Mouse (Mus musculus) brown adipose tissue, adult 24 weeks (tissue): ENCODE data around the gene Trrap. TPM values are rescaled to one million over a fixed set of nuclear protein-coding genes. Genes with fewer than 3 reads are reported as not detected.
A peak's percentile ranks its signal among the peaks of the same experiment; 100 is the strongest.

Source experiments
- H3K27ac ChIP-seq: fragments of 200-500 bp; replicated peaks from 2 replicates; pipeline ENCODE4 v1.5.1; 2012; ENCODE audit warnings: low read depth, mild to moderate bottlenecking, low read length
- H3K4me1 ChIP-seq: fragments of 200-500 bp; 2 replicates; pipeline ENCODE4 v1.6.1; 2012; ENCODE audit warnings: low read length, mixed read lengths; ENCODE audit not compliant: control insufficient read depth, insufficient read depth, insufficient read length
- H3K4me3 ChIP-seq: fragments of 200-500 bp; 2 replicates; pipeline ENCODE4 v1.5.1; 2012; ENCODE audit warnings: low read depth, mild to moderate bottlenecking, low read length, moderate library complexity; ENCODE audit not compliant: insufficient read depth
- polyA plus RNA-seq: library from polyadenylated mRNA; stranded (reverse); fragments of >200 nt; gene quantifications from 2 replicates; pipeline ENCODE4 v1.2.4, GENCODE M21; 2012; ENCODE audit not compliant: missing spikeins, insufficient read depth, insufficient read length

The Trrap gene
- polyA plus RNA-seq, 1 experiment, result 12.9 TPM

GRCm38 (mm10) chr5:144761161-144761868, 6.2 kb upstream of the Trrap start, which contains the start of gene Tmem130:
Gene Tmem130 (minus strand): TSS chr5:144761818.
- H3K4me3 ChIP-seq, result no peak within 1 kb of the TSS
- no peak within 1 kb of the TSS for H3K27ac ChIP-seq
- H3K4me1 ChIP-seq, result no peaks in the 10 kb centered on the region

GRCm38 (mm10) chr5:144766026-144766425, 1.5 kb upstream of the Trrap start:
- H3K27ac ChIP-seq, result no peak overlapping the region

GRCm38 (mm10) chr5:144766646-144767045, 886 bp upstream of the Trrap start:
- Histone ChIP-seq H3K4me3 (no peak overlapping the region), H3K27ac (no peak overlapping the region), H3K4me1 (peaks cover 2% of the 10 kb centered on the region; the same call in 1 of the 2 replicates)

More at GRCm38 (mm10) chr5:144766026-144766425, 1.5 kb upstream of the Trrap start:
- peaks cover 2% of the 10 kb centered on the region; the same call in 1 of the 2 replicates for H3K4me1 ChIP-seq
- H3K4me3 ChIP-seq, result no peak overlapping the region

- H3K4me1 ChIP-seq, result peaks cover 2% of the 10 kb centered on the region; the same call in 1 of the 2 replicates
- peak overlapping the region; percentile 96 for H3K4me3 ChIP-seq
Measured at GRCm38 (mm10) chr5:144767911-144768841, 644 bp downstream of the Trrap start.

GRCm38 (mm10) chr5:144769067-144769482, 1.5 kb downstream of the Trrap start:
- Histone ChIP-seq H3K27ac (no peak overlapping the region), H3K4me1 (peaks cover 2% of the 10 kb centered on the region; the same call in 1 of the 2 replicates), H3K4me3 (peak overlapping the region; percentile 96)

More at GRCm38 (mm10) chr5:144767911-144768841, 644 bp downstream of the Trrap start:
- H3K27ac ChIP-seq, result peak overlapping the region; percentile 98

- Histone ChIP-seq H3K4me3 (no peak overlapping the region), H3K27ac (no peak overlapping the region), H3K4me1 (peaks cover 2% of the 10 kb centered on the region; the same call in 1 of the 2 replicates)
Measured at GRCm38 (mm10) chr5:144773231-144773630, 5.7 kb downstream of the Trrap start.

GRCm38 (mm10) chr5:144780654-144781053, 13.1 kb downstream of the Trrap start:
- no peak overlapping the region for H3K27ac ChIP-seq
- H3K4me1 ChIP-seq, result no peaks in the 10 kb centered on the region
- no peak overlapping the region for H3K4me3 ChIP-seq

GRCm38 (mm10) chr5:144786464-144786863, 18.9 kb downstream of the Trrap start:
- no peak overlapping the region for H3K27ac ChIP-seq
- no peaks in the 10 kb centered on the region for H3K4me1 ChIP-seq
- no peak overlapping the region for H3K4me3 ChIP-seq

GRCm38 (mm10) chr5:144793374-144793773, 25.8 kb downstream of the Trrap start:
- no peaks in the 10 kb centered on the region for H3K4me1 ChIP-seq
- H3K27ac ChIP-seq, result no peak overlapping the region
- no peak overlapping the region for H3K4me3 ChIP-seq

GRCm38 (mm10) chr5:144794687-144795086, 27.2 kb downstream of the Trrap start:
- Histone ChIP-seq H3K4me1 (no peaks in the 10 kb centered on the region), H3K4me3 (no peak overlapping the region), H3K27ac (no peak overlapping the region)

GRCm38 (mm10) chr5:144797116-144797515, 29.6 kb downstream of the Trrap start:
- Histone ChIP-seq H3K4me1 (no peaks in the 10 kb centered on the region), H3K4me3 (no peak overlapping the region), H3K27ac (no peak overlapping the region)

GRCm38 (mm10) chr5:144803066-144803465, 35.5 kb downstream of the Trrap start:
- H3K27ac ChIP-seq, result no peak overlapping the region
- no peaks in the 10 kb centered on the region for H3K4me1 ChIP-seq
- no peak overlapping the region for H3K4me3 ChIP-seq

- Histone ChIP-seq H3K27ac (no peak overlapping the region), H3K4me3 (no peak overlapping the region), H3K4me1 (no peaks in the 10 kb centered on the region)
Measured at GRCm38 (mm10) chr5:144804181-144804580, 36.6 kb downstream of the Trrap start.

- Histone ChIP-seq H3K27ac (no peak overlapping the region), H3K4me1 (no peaks in the 10 kb centered on the region)
Measured at GRCm38 (mm10) chr5:144806931-144807330, 39.4 kb downstream of the Trrap start.

GRCm38 (mm10) chr5:144828365-144829102, 61.0 kb downstream of the Trrap start:
- no peaks in the 10 kb centered on the region for H3K4me1 ChIP-seq
- H3K4me3 ChIP-seq, result no peak overlapping the region
- no peak overlapping the region for H3K27ac ChIP-seq

More at GRCm38 (mm10) chr5:144806931-144807330, 39.4 kb downstream of the Trrap start:
- no peak overlapping the region for H3K4me3 ChIP-seq
